Mouse (Mus musculus) liver, adult 2 months (tissue): ENCODE measurements around the gene Camkmt. TPM values are rescaled to one million over a fixed set of nuclear protein-coding genes. Genes with fewer than 3 reads are reported as not detected.

Experiments used
- DNase-seq: peaks from one replicate; pipeline ENCODE4 v3.0.0-alpha.2; 2011; ENCODE audit warnings: low read depth, low spot score; ENCODE audit errors: extremely low read depth
- H3K27ac ChIP-seq: fragments of 200-500 bp; replicated peaks from 2 replicates; pipeline ENCODE4 v1.5.1; 2012; ENCODE audit warnings: low read depth, mild to moderate bottlenecking, control low read depth, inconsistent platforms, low read length; ENCODE audit not compliant: insufficient read depth
- H3K27me3 ChIP-seq: fragments of 200-500 bp; 2 replicates; pipeline ENCODE4 v1.6.1; 2012; ENCODE audit warnings: mild to moderate bottlenecking, moderate library complexity, low read length, inconsistent platforms; ENCODE audit not compliant: control insufficient read depth, insufficient read depth
- H3K36me3 ChIP-seq: fragments of 200-500 bp; 2 replicates; pipeline ENCODE4 v1.6.1; 2012; ENCODE audit warnings: low read length, inconsistent platforms; ENCODE audit not compliant: control insufficient read depth, insufficient read depth
- H3K4me1 ChIP-seq: fragments of 200-500 bp; 2 replicates; pipeline ENCODE4 v1.6.1; 2011; ENCODE audit warnings: low read length; ENCODE audit not compliant: control insufficient read depth, insufficient read depth
- H3K4me3 ChIP-seq: fragments of 200-500 bp; 2 replicates; pipeline ENCODE4 v1.5.1; 2011; ENCODE audit warnings: low read depth, mild to moderate bottlenecking, control low read depth, low read length, moderate library complexity; ENCODE audit not compliant: insufficient read depth
- H3K79me2 ChIP-seq: fragments of 200-500 bp; 2 replicates; pipeline ENCODE4 v1.6.1; 2012; ENCODE audit warnings: inconsistent platforms, mild to moderate bottlenecking, low read length, moderate library complexity; ENCODE audit not compliant: control insufficient read depth, insufficient read depth
- H3K9ac ChIP-seq: fragments of 200-500 bp; 2 replicates; pipeline ENCODE4 v1.6.1; 2012; ENCODE audit warnings: low read depth, mild to moderate bottlenecking, control low read depth, inconsistent platforms, low read length
- CTCF ChIP-seq: fragments of 200-500 bp; IDR thresholded peaks from 2 replicates; pipeline ENCODE4 v1.5.1; 2011; ENCODE audit warnings: low read depth, low read length, control low read depth
- POLR2A ChIP-seq: fragments of 200-500 bp; IDR thresholded peaks from 2 replicates; pipeline ENCODE4 v1.6.1; 2011; ENCODE audit warnings: low read length, control low read depth; ENCODE audit not compliant: insufficient read depth; ENCODE audit errors: extremely low read depth
- WGBS: fragments of 180-500 bp; shearing (Covaris S2); methylation state at CpG from one replicate; pipeline ENCODE4 v1.1.7; 2018; 5-methylcytosine and 5-hydroxymethylcytosine counted together
- polyA plus RNA-seq: library from polyadenylated mRNA; depleted of rRNA; stranded (reverse); fragments of >200 nt; gene quantifications from 2 replicates; pipeline ENCODE4 v1.2.3, GENCODE M21; 2012
- total RNA-seq: library from RNA; depleted of rRNA; stranded (reverse); fragments of >200 nt; gene quantifications from 2 replicates; pipeline ENCODE4 v1.2.3, GENCODE M21; 2014

Camkmt gene
- total and polyA plus RNA-seq, 2 experiments, result 1.7 to 2.0 TPM

- TF ChIP-seq POLR2A (no peak), CTCF (no peak)
- H3K9ac ChIP-seq, result no peak overlapping the region
- WGBS, result 54% methylated on average over 13 of the region's 13 CpGs
- DNase-seq, result no peak
- H3K27me3 ChIP-seq, result no peaks in the 10 kb centered on the region
- H3K36me3 ChIP-seq, result no peaks in the 10 kb centered on the region
- no peaks in the 10 kb centered on the region for H3K79me2 ChIP-seq
- H3K27ac ChIP-seq, result no peak overlapping the region
- H3K4me1 ChIP-seq, result no peaks in the 10 kb centered on the region
- H3K4me3 ChIP-seq, result no peak overlapping the region
Measured at GRCm38 (mm10) chr17:85177231-85177630, 86.9 kb downstream of the Camkmt start.

GRCm38 (mm10) chr17:85180471-85181060 lies 90.2 kb downstream of the Camkmt start:
- 70% methylated on average over 14 of the region's 14 CpGs for WGBS
- DNase-seq, result no peak
- TF ChIP-seq POLR2A, result no peak
- TF ChIP-seq CTCF, result no peak

GRCm38 (mm10) chr17:85189227-85190127 lies 99.1 kb downstream of the Camkmt start:
- TF ChIP-seq POLR2A (no peak), CTCF (peak; percentile 94)
- Histone ChIP-seq H3K27me3 (no peaks in the 10 kb centered on the region), H3K4me3 (no peak overlapping the region), H3K9ac (no peak overlapping the region), H3K4me1 (no peaks in the 10 kb centered on the region), H3K79me2 (no peaks in the 10 kb centered on the region), H3K27ac (no peak overlapping the region), H3K36me3 (no peaks in the 10 kb centered on the region)
- DNase-seq, result peak; percentile 64
- 6% methylated on average over 14 of the region's 14 CpGs for WGBS

More at GRCm38 (mm10) chr17:85180471-85181060, 90.2 kb downstream of the Camkmt start:
- no peak overlapping the region for H3K4me3 ChIP-seq
- H3K4me1 ChIP-seq, result no peaks in the 10 kb centered on the region
- H3K79me2 ChIP-seq, result no peaks in the 10 kb centered on the region
- no peak overlapping the region for H3K9ac ChIP-seq
- H3K27me3 ChIP-seq, result no peaks in the 10 kb centered on the region
- no peak overlapping the region for H3K27ac ChIP-seq
- no peaks in the 10 kb centered on the region for H3K36me3 ChIP-seq

GRCm38 (mm10) chr17:85190128-85190435 lies 99.7 kb downstream of the Camkmt start:
- TF ChIP-seq POLR2A (no peak), CTCF (no peak)
- H3K4me1 ChIP-seq, result no peaks in the 10 kb centered on the region
- no peak overlapping the region for H3K27ac ChIP-seq
- H3K36me3 ChIP-seq, result no peaks in the 10 kb centered on the region
- no peak overlapping the region for H3K9ac ChIP-seq
- H3K4me3 ChIP-seq, result no peak overlapping the region
- no peaks in the 10 kb centered on the region for H3K79me2 ChIP-seq
- WGBS, result 54% methylated on average over 7 of the region's 7 CpGs
- no peak for DNase-seq
- no peaks in the 10 kb centered on the region for H3K27me3 ChIP-seq

DNA sequence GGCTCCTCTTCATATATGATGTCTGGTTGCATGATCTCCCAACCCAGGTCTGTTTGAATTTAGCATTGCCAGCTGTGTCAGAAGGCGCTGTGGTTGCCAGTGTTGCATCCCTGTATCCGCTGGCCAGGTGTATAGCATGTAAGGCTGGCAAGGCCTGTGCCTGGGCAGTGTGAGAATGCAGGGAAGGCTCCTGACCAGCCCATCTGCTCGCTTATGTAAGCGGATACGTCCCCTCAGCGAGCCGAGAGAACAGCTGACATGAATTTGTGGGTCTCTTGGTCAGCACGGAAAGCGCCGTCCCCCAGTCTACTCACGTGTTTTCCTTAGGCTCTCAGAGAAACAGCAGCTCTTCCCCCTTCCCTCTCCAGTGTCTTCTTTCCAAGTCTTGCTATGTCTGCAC lies 102.9 kb downstream of the Camkmt start:
- H3K4me1 ChIP-seq, result no peaks in the 10 kb centered on the region
- H3K4me3 ChIP-seq, result no peak overlapping the region
- no peak overlapping the region for H3K27ac ChIP-seq
- no peaks in the 10 kb centered on the region for H3K79me2 ChIP-seq
- H3K9ac ChIP-seq, result no peak overlapping the region
- WGBS, result 94% methylated on average over 11 of the region's 11 CpGs
- no peak for TF ChIP-seq CTCF
- TF ChIP-seq POLR2A, result no peak
- no peaks in the 10 kb centered on the region for H3K36me3 ChIP-seq
- no peak for DNase-seq
- H3K27me3 ChIP-seq, result no peaks in the 10 kb centered on the region

DNA sequence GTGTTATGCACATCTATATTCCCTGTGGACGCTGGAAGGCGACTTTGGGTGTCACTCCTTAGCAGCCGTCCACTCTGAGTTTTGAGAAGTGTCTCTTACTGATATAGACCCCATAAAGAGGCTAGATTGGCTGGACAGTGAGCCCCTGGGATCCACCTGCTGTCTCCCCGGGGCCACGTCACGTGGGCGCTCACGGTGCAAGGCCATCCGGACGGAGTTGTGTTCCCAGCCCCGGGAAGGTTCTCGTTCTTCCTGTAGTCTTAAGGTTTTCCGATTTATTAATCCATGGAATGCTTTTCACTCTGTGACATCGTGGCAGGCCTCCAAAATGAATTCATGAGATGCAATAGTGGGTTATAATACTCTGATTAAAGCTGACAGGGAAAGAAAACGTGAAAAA lies 108.4 kb downstream of the Camkmt start:
- Histone ChIP-seq H3K27ac (no peak overlapping the region), H3K79me2 (no peaks in the 10 kb centered on the region), H3K27me3 (no peaks in the 10 kb centered on the region), H3K4me1 (no peaks in the 10 kb centered on the region), H3K4me3 (no peak overlapping the region), H3K36me3 (no peaks in the 10 kb centered on the region), H3K9ac (no peak overlapping the region)
- 93% methylated on average over 15 of the region's 15 CpGs for WGBS
- TF ChIP-seq CTCF (no peak), POLR2A (no peak)
- DNase-seq, result no peak
